Mouse (Mus musculus) heart, postnatal 0 days (tissue): Measurements from ENCODE around the gene Ano6. TPM values are rescaled to one million over a fixed set of nuclear protein-coding genes. Genes with fewer than 3 reads are reported as not detected.
A peak's percentile ranks its signal among the peaks of the same experiment; 100 is the strongest.

Source experiments
- ATAC-seq: fragments of 200-750 bp; cut with Nextera tagmentation; 2 replicates; pipeline ENCODE4 v1.8.0; 2017; ENCODE audit warnings: low read depth, moderate number of reproducible peaks, moderate library complexity; ENCODE audit not compliant: insufficient read depth
- DNase-seq: peaks from one replicate; pipeline ENCODE4 v3.0.0-alpha.2; 2016; ENCODE audit warnings: low spot score
- H3K27ac ChIP-seq: fragments of 300-500 bp; sonication (generic); 2 replicates; pipeline ENCODE4 v1.5.1; 2014; ENCODE audit warnings: low read depth, mild to moderate bottlenecking
- H3K27me3 ChIP-seq: fragments of 300-500 bp; sonication (generic); 2 replicates; pipeline ENCODE4 v1.6.1; 2014; ENCODE audit warnings: low read length, mixed read lengths; ENCODE audit not compliant: control insufficient read depth, insufficient read depth
- H3K36me3 ChIP-seq: fragments of 300-500 bp; sonication (generic); replicated peaks from 2 replicates; pipeline ENCODE4 v1.6.1; 2014; ENCODE audit warnings: low read length, mixed read lengths; ENCODE audit not compliant: control insufficient read depth, insufficient read depth
- H3K4me1 ChIP-seq: fragments of 300-500 bp; sonication (generic); 2 replicates; pipeline ENCODE4 v1.6.1; 2014; ENCODE audit warnings: antibody characterized with exemption; ENCODE audit not compliant: control insufficient read depth, insufficient read depth
- H3K4me2 ChIP-seq: fragments of 300-500 bp; sonication (generic); 2 replicates; pipeline ENCODE4 v1.6.1; 2014; ENCODE audit warnings: low read depth, mild to moderate bottlenecking, low read length, moderate library complexity
- H3K4me3 ChIP-seq: fragments of 300-500 bp; sonication (generic); 2 replicates; pipeline ENCODE4 v1.5.1; 2014; ENCODE audit warnings: low read depth, low read length
- H3K9ac ChIP-seq: fragments of 300-500 bp; sonication (generic); replicated peaks from 2 replicates; pipeline ENCODE4 v1.6.1; 2014; ENCODE audit warnings: low read depth, low read length, mixed read lengths
- H3K9me3 ChIP-seq: fragments of 300-500 bp; sonication (generic); replicated peaks from 2 replicates; pipeline ENCODE4 v1.6.1; 2016; ENCODE audit warnings: low read length; ENCODE audit not compliant: control insufficient read depth
- CTCF ChIP-seq: IDR thresholded peaks from 2 replicates; pipeline ENCODE4 v1.5.1; 2016; ENCODE audit warnings: antibody characterized with exemption, control low read depth, low read depth
- EP300 ChIP-seq: IDR thresholded peaks from 2 replicates; pipeline ENCODE4 v1.6.1; 2016; ENCODE audit warnings: antibody characterized with exemption, low read depth
- WGBS: fragments of 180-500 bp; shearing (Covaris S2); extraction: QIAGEN DNeasy Blood & Tissue Kit; methylation state at CpG from one replicate; pipeline ENCODE4 v1.1.7; 2014; 5-methylcytosine and 5-hydroxymethylcytosine counted together
- polyA plus RNA-seq: library from polyadenylated mRNA; unstranded; fragments of >200 nt; fragmentation: Nextera tagmentation; extraction: Ambion mirVana; gene quantifications from 2 replicates; pipeline ENCODE4 v1.2.1, GENCODE M21; 2015
- total RNA-seq: library from RNA; depleted of rRNA; stranded (reverse); fragments of >200 nt; gene quantifications from 2 replicates; pipeline ENCODE4 v1.2.3, GENCODE M21; 2014; ENCODE audit warnings: low replicate concordance

Gene Ano6
- total and polyA plus RNA-seq, 2 experiments from 2014 or later, result 14.2 to 26.5 TPM

GRCm38 (mm10) chr15:95769576-95769975 lies 21.1 kb upstream of the Ano6 start:
- H3K27me3 ChIP-seq, result no peaks in the 10 kb centered on the region
- 59% methylated on average over 4 of the region's 4 CpGs for WGBS
- H3K9me3 ChIP-seq, result no peaks in the 10 kb centered on the region
- ATAC-seq, result no peak
- H3K4me2 ChIP-seq, result no peak overlapping the region
- no peak overlapping the region for H3K9ac ChIP-seq
- DNase-seq, result no peak
- H3K4me1 ChIP-seq, result no peaks in the 10 kb centered on the region
- no peak for TF ChIP-seq CTCF
- TF ChIP-seq EP300, result no peak
- H3K4me3 ChIP-seq, result no peak overlapping the region
- H3K36me3 ChIP-seq, result no peaks in the 10 kb centered on the region
- no peak overlapping the region for H3K27ac ChIP-seq

DNA sequence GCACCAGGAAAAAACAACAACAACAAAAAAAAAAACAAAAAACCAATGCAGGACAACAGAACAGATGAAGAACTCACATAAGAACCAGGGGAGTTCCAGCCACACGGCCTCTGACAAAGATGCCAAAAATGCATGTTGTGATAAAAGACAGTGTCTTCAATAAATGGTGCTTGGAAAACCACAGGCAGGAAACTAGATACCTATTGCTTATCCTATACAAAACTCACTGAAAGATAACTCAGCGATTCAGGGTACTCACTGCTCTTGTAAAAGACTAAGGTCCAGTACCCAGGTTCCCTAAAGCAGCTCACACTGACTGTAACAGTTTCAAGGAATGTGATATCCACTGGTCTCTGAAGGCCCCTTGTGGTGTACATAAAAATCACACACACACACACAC lies 20.3 kb upstream of the Ano6 start:
- Histone ChIP-seq H3K9me3 (no peaks in the 10 kb centered on the region), H3K27ac (no peak overlapping the region), H3K27me3 (no peaks in the 10 kb centered on the region), H3K4me1 (no peaks in the 10 kb centered on the region), H3K9ac (no peak overlapping the region), H3K36me3 (no peaks in the 10 kb centered on the region), H3K4me3 (no peak overlapping the region), H3K4me2 (no peak overlapping the region)
- 78% methylated on average over 2 of the region's 2 CpGs for WGBS
- no peak for ATAC-seq
- TF ChIP-seq EP300 (no peak), CTCF (no peak)
- no peak for DNase-seq

DNA sequence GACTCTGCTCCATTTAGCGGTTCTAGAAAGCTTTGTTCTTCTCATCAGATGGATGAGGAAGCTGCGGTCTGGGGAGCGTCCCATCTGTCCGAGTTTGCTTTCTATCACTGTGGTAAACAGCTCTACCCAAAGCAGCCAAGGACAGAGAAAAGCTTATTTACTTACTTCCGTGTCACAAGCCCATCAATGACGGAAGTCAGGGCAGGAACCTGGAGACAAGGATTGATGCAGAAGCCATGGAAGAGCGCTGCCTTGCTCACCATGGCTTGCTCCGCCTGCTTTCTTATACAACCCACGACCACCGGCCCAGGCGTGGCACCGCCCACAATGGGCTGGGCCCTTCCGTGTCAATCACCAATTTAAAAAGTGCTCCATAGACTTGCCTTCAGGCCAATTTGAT lies 18.3 kb upstream of the Ano6 start:
- no peaks in the 10 kb centered on the region for H3K9me3 ChIP-seq
- H3K27ac ChIP-seq, result no peak overlapping the region
- no peaks in the 10 kb centered on the region for H3K4me1 ChIP-seq
- no peak for ATAC-seq
- 63% methylated on average over 13 of the region's 13 CpGs for WGBS
- TF ChIP-seq EP300 (no peak), CTCF (no peak)
- no peak overlapping the region for H3K9ac ChIP-seq
- no peaks in the 10 kb centered on the region for H3K27me3 ChIP-seq
- H3K36me3 ChIP-seq, result no peaks in the 10 kb centered on the region
- no peak for DNase-seq
- H3K4me3 ChIP-seq, result no peak overlapping the region; the same call in 1 of the 2 replicates
- H3K4me2 ChIP-seq, result no peak overlapping the region

- Histone ChIP-seq H3K36me3 (no peaks in the 10 kb centered on the region), H3K27ac (no peak overlapping the region), H3K27me3 (no peaks in the 10 kb centered on the region), H3K9me3 (no peaks in the 10 kb centered on the region), H3K4me1 (no peaks in the 10 kb centered on the region), H3K9ac (no peak overlapping the region), H3K4me2 (no peak overlapping the region), H3K4me3 (no peak overlapping the region)
- WGBS, result 55% methylated on average over 14 of the region's 14 CpGs
- no peak for ATAC-seq
- no peak for DNase-seq
- TF ChIP-seq EP300 (no peak), CTCF (peak; percentile 80)
These were observed 17.5 kb upstream of the Ano6 start for GRCm38 (mm10) chr15:95772861-95773836.

GRCm38 (mm10) chr15:95774197-95774596 lies 16.4 kb upstream of the Ano6 start:
- Histone ChIP-seq H3K4me1 (no peaks in the 10 kb centered on the region), H3K4me2 (no peak overlapping the region), H3K27ac (no peak overlapping the region), H3K36me3 (no peaks in the 10 kb centered on the region), H3K27me3 (no peaks in the 10 kb centered on the region), H3K9ac (no peak overlapping the region), H3K4me3 (no peak overlapping the region), H3K9me3 (no peaks in the 10 kb centered on the region)
- TF ChIP-seq EP300 (no peak), CTCF (no peak)
- 75% methylated on average over 6 of the region's 6 CpGs for WGBS
- no peak for ATAC-seq
- no peak for DNase-seq
